Mouse (Mus musculus) testis, postnatal 10 days (tissue): ENCODE results near the gene B3galt1.

Experiments used
- DNase-seq: peaks from one replicate; pipeline ENCODE4 v3.0.0; 2021; ENCODE audit warnings: low spot score

B3galt1 gene

DNA sequence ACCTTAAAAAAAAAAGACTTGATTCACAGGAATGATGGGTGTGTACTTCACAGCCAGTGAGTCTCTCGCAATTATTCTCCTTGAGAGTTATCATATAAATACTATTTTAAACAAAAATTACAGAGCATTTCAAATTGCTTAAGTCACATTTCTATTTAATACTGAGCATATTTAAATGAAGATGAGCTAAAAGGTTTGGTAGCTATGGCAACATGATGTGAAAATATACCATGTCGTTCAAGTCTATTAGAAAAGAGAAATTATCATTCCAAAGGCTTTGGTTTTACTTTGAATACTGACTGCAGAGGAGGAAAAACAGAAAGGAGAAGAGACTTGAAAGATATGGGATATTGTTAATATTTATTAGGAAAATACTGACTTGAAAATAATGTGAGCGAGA lies 366.3 kb downstream of the B3galt1 start:
- DNase-seq: no peak

GRCm38 (mm10) chr2:67948408-67948807 lies 382.7 kb downstream of the B3galt1 start:
- DNase-seq: no peak

GRCm38 (mm10) chr2:67956182-67956581 lies 390.5 kb downstream of the B3galt1 start:
- no peak for DNase-seq

GRCm38 (mm10) chr2:67957561-67957960 lies 391.9 kb downstream of the B3galt1 start:
- DNase-seq: no peak

DNA sequence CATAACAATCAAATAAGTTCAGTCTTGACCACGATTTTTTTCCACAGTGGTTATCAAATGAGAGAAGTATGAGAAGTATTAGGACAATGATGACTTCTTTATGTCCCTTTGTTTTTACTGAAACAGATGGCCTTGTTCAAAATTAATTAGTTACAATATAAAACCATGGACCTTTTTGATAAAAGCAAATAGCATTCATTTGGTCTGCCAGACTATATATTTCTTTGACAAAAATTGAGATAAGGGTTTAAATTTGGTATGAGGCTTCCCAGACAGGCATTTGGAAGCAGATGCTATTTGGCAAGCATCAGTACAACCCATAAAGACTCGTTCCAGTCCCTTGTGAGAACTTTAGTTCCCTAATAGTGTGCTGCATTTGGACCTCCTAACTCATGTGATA lies 395.0 kb downstream of the B3galt1 start:
- DNase-seq: no peak

DNA sequence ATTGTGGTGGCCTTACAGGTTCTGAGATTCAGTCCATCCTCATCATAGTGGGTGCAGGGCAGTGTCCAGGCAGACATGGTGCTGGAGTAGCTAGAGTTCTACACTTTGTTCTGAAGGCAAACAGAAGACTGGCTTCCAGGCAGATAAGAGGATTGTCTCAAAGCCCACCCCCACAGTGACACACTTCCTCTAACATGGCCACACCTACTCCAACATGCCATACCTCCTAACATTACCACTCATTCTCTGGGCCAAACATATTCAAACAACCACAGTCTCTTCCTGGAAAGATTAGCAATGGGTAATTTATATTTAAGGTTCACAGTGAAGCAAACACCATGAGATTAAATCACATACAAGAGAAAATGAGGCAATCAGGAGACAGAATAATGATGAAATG lies 403.1 kb downstream of the B3galt1 start:
- DNase-seq: no peak

GRCm38 (mm10) chr2:67971091-67971490 lies 405.4 kb downstream of the B3galt1 start:
- DNase-seq: no peak

DNA sequence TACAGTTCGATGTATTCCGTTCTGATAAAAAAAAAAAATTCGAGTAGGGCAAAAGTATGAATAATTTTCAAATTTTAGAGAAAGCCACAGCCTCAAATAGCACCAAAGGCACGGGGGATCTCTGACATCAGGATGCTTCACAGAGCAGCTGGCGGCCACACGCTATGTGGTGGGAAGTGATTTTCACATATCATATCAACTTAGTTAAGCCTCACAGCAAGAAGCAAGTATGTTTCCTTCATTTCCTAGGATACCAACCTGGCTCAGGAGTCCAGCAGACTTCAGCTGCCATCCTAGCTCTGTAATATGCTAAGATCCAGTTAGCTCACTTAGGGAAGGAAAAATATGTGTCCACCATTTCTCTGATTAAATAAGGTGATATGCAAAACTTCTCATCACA lies 405.9 kb downstream of the B3galt1 start:
- no peak for DNase-seq

DNA sequence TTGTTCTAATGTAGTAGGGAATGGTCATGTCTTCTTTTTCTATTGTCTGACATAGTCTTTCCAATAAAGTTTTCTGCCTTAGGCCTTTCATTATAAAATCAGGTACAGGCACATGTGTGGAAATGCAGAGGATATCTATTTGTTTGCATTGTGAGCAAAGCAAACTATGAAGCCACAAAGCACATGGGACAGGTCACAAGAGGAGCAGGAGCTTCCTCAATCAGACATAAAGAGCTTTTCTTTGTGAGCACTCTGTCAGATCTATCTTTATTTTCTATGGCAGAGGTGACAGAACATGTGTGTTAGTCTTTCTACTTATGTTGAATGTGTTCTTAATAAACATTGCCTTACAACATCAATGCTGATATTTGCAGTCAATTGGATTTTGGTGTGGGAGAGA lies 410.1 kb downstream of the B3galt1 start:
- no peak for DNase-seq

DNA sequence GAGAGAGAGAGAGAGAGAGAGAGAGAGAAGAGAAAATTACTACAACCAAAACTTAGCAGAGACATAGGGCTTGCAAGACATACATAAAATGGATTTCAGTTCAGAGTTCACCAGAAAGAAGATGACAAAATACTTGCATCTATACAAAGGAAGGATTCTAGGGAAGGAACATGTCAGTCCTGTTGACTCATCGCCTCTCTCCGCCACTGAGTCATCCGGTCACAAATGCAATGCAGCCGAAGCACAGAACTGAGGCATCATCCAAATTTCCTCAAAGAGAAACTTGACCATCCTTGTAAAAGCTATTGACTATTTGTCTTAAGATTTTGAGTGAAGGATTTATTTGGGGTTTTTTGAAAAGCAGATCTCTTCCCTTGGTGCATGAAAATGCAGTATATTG lies 410.8 kb downstream of the B3galt1 start:
- no peak for DNase-seq

- no peak for DNase-seq
Measured at GRCm38 (mm10) chr2:67977620-67978262, 412.1 kb downstream of the B3galt1 start.

DNA sequence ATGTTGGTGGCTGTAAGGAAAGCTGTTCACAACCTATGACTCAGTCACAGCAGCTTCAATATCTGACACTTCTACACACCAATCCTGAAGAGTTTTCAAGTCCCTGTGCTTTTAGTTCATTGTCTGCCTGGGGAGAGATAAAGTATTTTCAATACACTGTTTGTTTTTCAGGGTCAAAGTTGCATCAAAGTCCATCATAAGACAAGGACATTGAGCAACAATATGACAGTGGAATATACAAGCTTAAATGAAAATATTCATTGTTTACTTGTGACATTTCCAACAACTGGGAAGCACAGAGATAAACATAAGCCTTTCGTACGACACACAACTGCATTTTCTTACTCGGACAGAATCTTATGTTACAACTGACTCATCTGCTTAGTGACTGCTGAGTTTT lies 417.9 kb downstream of the B3galt1 start:
- DNase-seq: no peak

- no peak for DNase-seq
Measured at GRCm38 (mm10) chr2:67985133-67985532, 419.5 kb downstream of the B3galt1 start.

DNA sequence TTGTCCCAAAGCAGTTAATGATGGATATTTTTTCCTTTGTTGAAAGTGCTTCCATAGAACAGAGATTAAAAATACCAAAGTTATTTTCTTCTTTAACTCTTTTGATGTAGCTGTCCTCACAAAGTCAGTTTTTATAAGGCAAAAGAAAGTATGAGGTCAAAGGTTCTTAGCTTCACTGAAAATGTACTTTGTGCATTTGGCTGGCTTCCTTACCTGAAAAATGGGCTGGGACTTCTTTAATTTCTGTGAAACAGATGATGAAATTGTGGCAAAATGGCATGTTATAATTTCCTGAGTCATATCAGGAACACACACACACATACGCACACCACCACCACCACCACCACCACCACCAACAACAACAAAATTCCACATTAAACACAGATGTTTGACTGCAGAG lies 427.8 kb downstream of the B3galt1 start:
- no peak for DNase-seq

DNA sequence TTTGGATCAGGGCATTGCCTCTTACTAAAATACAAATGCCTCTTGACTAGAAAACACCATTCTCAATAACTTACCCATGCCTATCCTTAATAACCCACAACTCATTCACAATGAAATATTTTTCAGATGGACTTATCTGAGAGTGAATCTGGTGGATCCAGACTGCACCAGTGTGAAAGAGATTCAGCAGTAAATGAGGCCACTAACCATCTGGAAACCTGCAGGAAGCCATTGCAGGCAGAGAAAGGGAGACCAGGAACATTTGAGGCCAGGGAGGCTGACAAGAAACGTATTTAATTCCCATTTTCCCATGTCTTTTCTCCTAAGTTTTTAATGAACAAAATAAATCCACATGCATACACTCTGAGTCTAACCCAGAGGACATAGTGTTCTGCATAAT lies 437.4 kb downstream of the B3galt1 start:
- DNase-seq: no peak

DNA sequence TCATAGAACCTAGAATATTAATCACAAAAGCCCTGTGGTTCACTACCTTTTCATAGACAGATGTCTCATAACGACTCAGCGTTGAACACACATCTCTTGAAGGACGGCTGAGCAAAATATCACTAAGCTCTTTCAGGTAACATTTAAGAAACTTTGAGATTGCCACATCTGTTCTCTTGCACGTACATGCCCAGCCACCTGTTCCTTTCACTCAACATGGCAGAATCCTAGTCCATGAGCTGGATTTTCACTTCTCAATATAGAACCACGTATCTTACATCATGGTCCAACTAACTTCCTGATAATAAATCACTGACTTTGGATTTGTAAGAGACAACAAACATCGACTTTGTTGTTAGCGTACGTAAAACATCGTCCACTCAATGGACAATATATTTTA lies 439.5 kb downstream of the B3galt1 start:
- DNase-seq: no peak

GRCm38 (mm10) chr2:68005711-68006110 lies 440.0 kb downstream of the B3galt1 start:
- no peak for DNase-seq

DNA sequence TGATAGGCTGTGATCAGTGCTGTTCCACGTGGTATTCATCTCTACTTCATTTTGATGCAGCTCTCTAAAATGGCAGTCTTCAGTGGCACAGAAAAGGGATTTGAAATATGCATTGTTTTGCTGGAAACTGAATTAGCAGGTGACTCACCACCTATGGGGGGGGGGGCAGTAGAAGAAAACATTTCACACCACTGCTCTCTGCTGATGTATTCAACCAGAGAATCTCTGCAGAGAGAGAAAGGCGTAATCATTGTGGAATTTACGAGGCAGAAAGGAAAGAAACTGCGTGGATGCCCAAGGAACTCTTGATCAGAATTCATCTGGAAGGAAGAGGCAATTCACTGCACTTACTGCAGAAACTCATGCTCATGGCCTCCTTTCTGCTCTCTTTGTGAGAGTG lies 445.7 kb downstream of the B3galt1 start:
- no peak for DNase-seq

GRCm38 (mm10) chr2:68020251-68020680 lies 454.6 kb downstream of the B3galt1 start:
- no peak for DNase-seq

DNA sequence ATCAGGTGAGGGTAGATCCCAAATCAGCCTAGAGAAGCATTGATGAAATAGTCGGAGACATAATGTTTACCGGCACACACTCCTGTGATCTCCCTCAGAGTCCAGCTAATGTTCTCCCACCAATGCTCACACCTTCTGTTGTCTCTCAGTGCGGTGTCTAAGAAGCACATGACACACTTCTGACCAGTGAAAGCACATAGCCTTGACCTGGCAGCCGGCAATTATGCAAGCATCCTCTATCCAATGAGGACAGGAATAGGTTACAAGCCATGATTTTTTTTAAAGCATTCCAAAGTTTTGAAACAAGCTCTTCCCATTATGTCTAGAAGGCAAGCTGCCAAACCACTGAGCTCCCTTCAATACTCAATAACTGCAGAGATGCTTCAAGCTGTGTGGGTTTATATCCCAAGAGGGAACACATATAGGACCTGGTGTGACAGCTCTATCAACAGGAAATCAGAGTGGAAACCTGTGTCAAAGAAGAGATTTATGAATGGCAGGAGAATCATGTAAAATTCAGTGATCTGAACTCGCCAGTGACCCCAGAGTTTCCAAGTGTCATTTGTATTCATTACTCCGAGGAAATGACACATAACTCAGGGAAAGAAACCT lies 456.0 kb downstream of the B3galt1 start:
- no peak for DNase-seq

DNA sequence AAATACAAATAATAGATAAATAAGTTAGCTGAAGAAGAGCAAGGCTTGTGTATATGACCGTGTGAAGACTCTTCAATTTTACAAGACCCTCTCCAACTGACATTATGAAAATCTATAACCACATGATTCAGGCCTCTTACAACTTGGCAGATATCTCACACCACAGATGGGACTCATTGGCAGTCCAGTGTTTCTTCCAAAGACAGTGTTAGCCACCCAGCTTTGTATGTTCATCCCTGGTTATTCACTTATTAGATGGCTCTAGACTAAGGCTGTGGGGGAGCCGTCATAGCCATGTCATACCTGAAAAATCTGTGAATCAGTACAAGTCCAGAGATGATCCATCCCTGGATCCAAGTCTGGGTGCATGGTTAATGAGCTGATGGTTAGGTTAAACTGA lies 463.1 kb downstream of the B3galt1 start:
- no peak for DNase-seq

DNA sequence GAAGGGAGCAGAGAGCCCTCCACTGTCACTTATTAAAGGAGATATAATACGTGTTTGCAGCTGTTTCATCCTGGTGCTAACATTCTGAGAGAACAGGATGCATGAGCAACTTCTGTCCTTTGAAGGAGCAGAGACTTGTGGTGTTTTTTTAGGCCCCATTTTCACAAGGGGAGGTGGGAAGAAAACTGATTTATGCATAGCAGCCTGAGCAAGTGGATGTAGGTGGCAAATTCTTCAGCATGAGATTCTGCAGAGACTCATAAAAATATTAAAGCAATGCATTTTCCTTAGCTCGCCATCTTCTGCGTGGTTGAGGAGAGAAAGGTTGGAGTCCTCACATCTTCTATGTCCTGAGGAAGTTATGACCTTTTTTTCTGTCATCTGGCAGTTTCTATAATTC lies 469.0 kb downstream of the B3galt1 start:
- no peak for DNase-seq

- no peak for DNase-seq
Measured at GRCm38 (mm10) chr2:68040752-68041151, 475.1 kb downstream of the B3galt1 start.

DNA sequence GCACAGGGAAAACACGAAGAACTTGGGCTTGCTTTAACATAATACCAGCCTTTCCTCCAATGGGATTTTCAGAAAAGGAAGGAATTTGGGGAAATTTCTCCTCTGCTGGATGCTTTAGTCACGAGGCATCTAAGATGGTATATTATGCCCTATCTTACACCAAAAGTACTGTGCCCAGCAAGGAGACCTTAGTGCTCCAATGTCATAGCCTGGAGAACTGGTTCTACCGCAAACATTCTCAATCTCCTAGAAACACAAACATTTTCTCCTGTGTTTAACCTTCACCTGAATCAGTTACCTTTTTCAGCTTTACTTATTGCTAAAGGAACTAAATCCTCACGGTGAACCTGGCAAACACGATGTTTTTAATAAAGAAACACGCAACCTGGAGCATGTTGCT lies 486.8 kb downstream of the B3galt1 start:
- no peak for DNase-seq
